Mouse (Mus musculus) cerebellum, adult 2 months (tissue): Measurements from ENCODE around the gene Gripap1.

Experiments used
- CTCF ChIP-seq: fragments of 200-500 bp; IDR thresholded peaks from 2 replicates; pipeline ENCODE4 v1.5.1; 2011; ENCODE audit warnings: low read depth, mild to moderate bottlenecking, control low read depth, low read length, moderate library complexity, borderline replicate concordance; ENCODE audit not compliant: insufficient read depth
- POLR2A ChIP-seq: fragments of 200-500 bp; IDR thresholded peaks from 2 replicates; pipeline ENCODE4 v1.6.1; 2011; ENCODE audit warnings: low read length, control low read depth, borderline replicate concordance; ENCODE audit not compliant: insufficient read depth

DNA sequence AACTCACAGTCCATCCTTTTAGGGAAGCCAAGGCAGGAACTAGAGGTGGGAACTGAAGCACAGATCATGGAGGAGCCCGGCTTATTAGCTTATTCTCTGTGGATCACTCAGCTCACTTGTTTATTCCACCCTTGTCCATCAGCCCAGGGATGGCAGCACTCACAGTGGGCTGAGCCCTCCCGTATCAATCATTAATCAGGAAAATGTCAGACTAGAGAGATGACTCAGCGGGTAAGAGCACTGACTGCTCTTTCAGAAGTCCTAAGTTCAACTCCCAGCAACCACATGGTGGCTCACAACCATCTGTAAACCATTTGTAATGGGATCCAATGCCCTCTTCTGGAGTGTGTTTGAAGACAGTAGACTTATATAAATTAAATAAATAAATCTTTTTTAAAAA lies 7.8 kb downstream of the Gripap1 start:
- TF ChIP-seq CTCF (no peak), POLR2A (no peak)
